Mouse (Mus musculus) limb, embryonic 12.5 days (tissue): ENCODE results near the gene Sys1. TPM values are rescaled to one million over a fixed set of nuclear protein-coding genes. Genes with fewer than 3 reads are reported as not detected.

Source experiments
- ATAC-seq: fragments of 200-750 bp; cut with Nextera tagmentation; 2 replicates; pipeline ENCODE4 v1.8.0; 2017; ENCODE audit warnings: low read depth, moderate TSS enrichment; ENCODE audit not compliant: insufficient number of reproducible peaks, insufficient read depth, low FRiP score, low TSS enrichment
- H3K27ac ChIP-seq: fragments of 300-500 bp; sonication (generic); 2 replicates; pipeline ENCODE4 v1.5.1; 2016; ENCODE audit warnings: mild to moderate bottlenecking, moderate library complexity
- H3K27me3 ChIP-seq: fragments of 300-500 bp; sonication (generic); 2 replicates; pipeline ENCODE4 v1.6.1; 2016; ENCODE audit warnings: mild to moderate bottlenecking, moderate library complexity
- H3K36me3 ChIP-seq: fragments of 300-500 bp; sonication (generic); 2 replicates; pipeline ENCODE4 v1.6.1; 2016; ENCODE audit warnings: mild to moderate bottlenecking, moderate library complexity
- H3K4me1 ChIP-seq: fragments of 300-500 bp; sonication (generic); replicated peaks from 2 replicates; pipeline ENCODE4 v1.6.1; 2016
- H3K4me2 ChIP-seq: fragments of 300-500 bp; sonication (generic); 2 replicates; pipeline ENCODE4 v1.6.1; 2016; ENCODE audit warnings: mild to moderate bottlenecking, moderate library complexity
- H3K4me3 ChIP-seq: fragments of 300-500 bp; sonication (generic); replicated peaks from 2 replicates; pipeline ENCODE4 v1.5.1; 2016; ENCODE audit warnings: mild to moderate bottlenecking
- H3K9ac ChIP-seq: fragments of 300-500 bp; sonication (generic); replicated peaks from 2 replicates; pipeline ENCODE4 v1.6.1; 2016; ENCODE audit warnings: mild to moderate bottlenecking, moderate library complexity
- H3K9me3 ChIP-seq: fragments of 300-500 bp; sonication (generic); 2 replicates; pipeline ENCODE4 v1.6.1; 2016; ENCODE audit warnings: mild to moderate bottlenecking, moderate library complexity
- WGBS: fragments of 180-500 bp; shearing (Covaris S2); methylation state at CpG from one replicate; pipeline ENCODE4 v1.1.7; 2016; 5-methylcytosine and 5-hydroxymethylcytosine counted together
- polyA plus RNA-seq: library from polyadenylated mRNA; unstranded; fragments of >200 nt; fragmentation: Nextera tagmentation; extraction: Ambion mirVana; gene quantifications from 2 replicates; pipeline ENCODE4 v1.2.1, GENCODE M21; 2016

Gene Sys1
- polyA plus RNA-seq, 1 experiment from 2014 or later, result 59.2 TPM

DNA sequence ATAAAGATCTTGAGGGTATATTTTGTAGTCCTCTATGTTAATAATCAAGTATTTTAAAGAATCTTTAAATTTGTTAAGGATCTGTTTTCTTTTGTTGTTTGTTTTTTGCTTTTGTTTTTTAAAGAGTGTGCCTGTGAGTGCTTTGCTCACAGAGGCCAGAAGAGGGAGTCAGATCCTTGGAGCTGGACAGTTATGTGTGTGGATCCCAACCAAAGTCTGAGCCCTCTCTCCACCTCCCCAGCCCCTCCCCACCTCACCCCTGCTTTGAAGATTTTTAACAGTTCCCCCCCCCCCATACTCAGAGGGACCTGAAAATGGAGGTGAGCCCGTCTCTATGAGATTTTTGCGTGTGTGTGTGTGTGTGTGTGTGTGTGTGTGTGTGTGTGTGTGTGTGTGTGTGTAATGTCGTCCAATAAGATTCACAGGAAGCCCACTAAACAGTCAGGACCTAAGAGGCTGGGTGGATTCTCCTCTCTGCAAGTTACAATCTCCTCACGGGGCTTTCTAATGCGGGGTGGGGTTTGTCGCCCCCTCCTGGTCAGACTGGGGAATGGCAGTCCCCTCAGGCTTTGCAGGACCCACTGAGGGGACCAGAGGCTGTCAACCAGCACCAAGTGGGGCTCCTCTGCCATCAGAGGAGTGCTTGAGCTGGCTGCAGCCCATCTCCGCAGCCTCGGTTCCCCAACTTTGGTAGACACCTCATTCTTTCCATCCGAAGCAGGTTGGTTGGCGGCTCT, 60.9 kb downstream of the Sys1 start:
- Histone ChIP-seq H3K4me2 (no peak overlapping the region), H3K36me3 (no peaks in the 10 kb centered on the region), H3K9ac (no peak overlapping the region), H3K27ac (peak overlapping the region; percentile 84), H3K4me1 (peaks cover 29% of the 10 kb centered on the region), H3K4me3 (no peak overlapping the region), H3K9me3 (0 out of 2 replicates have a peak, but pooled peaks cover under 1% of the 10 kb centered on the region), H3K27me3 (peaks cover 3% of the 10 kb centered on the region; the same call in 1 of the 2 replicates)
- ATAC-seq, result no peak
- WGBS, result 35% methylated on average over 9 of the region's 10 CpGs

DNA sequence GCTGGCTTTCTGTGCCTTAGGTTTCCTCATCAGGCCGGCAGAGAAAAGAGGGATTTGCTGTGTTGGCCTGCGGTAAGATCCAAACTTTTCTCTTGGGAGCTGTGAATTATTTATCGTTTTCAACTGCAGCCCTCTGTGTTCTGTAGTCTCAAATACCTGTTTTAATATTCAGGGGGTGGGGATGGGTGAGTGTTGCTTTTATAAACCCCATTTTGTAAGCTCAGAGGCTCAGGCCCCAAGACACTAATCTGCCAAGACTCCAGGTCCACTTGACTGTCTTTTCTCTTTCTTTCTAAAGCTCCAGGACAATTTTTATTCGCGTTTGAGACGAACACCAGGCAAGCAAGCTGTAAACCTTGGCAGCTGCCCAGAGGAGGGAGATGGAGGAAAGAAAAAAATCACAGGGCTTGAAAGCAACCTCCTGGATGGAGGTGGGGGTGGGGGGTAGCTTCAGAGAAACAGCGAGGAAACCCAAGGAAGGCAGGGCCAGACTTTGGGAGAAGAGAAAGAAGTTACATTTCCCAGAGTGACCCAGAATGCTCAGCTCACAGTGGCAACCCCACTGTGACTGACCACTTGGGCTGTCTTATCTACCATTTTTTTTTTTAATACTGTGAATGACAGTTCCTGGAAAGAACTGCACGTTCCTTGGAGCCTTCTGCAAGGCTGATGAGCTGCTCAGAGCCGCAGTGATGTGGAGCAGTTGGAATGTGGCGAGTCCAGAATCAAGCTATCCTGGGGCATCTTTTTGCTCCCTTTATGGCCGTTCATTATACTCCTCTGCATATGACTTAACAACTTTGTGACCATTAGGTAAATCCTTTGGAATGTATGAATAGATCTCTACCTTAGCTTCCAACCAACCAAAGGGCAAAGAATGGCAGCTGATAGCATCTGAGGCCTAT, 61.8 kb downstream of the Sys1 start:
- peaks cover 3% of the 10 kb centered on the region; the same call in 1 of the 2 replicates for H3K27me3 ChIP-seq

DNA sequence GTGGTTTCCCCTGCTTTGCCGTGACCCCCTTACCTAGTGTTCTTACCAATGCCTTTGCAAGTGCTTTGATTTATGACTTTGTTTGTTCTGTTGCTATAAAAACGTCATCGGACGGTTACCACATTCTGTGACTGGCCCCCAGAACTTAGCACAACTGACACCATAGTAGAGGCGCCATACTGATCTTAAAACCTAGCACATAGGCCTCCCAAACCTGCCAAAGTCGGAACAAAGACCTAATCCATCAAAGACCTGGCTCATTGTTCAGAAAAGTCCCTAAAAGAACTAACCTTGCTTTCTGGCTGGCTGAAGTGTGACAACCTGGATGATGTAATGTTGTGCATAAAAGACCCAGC, 62.4 kb downstream of the Sys1 start:
- no peak overlapping the region for H3K4me2 ChIP-seq
- peaks cover 29% of the 10 kb centered on the region for H3K4me1 ChIP-seq
- no peak overlapping the region for H3K4me3 ChIP-seq
- H3K27me3 ChIP-seq, result peaks cover 3% of the 10 kb centered on the region; the same call in 1 of the 2 replicates
- peaks cover 6% of the 10 kb centered on the region; the same call in 1 of the 2 replicates for H3K9me3 ChIP-seq
- H3K27ac ChIP-seq, result peak overlapping the region; percentile 84
- ATAC-seq, result no peak
- 34% methylated on average over 6 of the region's 6 CpGs for WGBS
- H3K9ac ChIP-seq, result no peak overlapping the region
- H3K36me3 ChIP-seq, result no peaks in the 10 kb centered on the region

More for the DNA sequence above, 61.8 kb downstream of the Sys1 start:
- H3K4me1 ChIP-seq, result peaks cover 29% of the 10 kb centered on the region
- H3K4me2 ChIP-seq, result no peak overlapping the region
- H3K9ac ChIP-seq, result no peak overlapping the region
- peak overlapping the region; percentile 84 for H3K27ac ChIP-seq
- peak; percentile 38; the same call in 1 of the 2 replicates for ATAC-seq
- WGBS, result 37% methylated on average over 11 of the region's 11 CpGs
- peaks cover 6% of the 10 kb centered on the region; the same call in 1 of the 2 replicates for H3K9me3 ChIP-seq
- H3K36me3 ChIP-seq, result no peaks in the 10 kb centered on the region
- no peak overlapping the region for H3K4me3 ChIP-seq

DNA sequence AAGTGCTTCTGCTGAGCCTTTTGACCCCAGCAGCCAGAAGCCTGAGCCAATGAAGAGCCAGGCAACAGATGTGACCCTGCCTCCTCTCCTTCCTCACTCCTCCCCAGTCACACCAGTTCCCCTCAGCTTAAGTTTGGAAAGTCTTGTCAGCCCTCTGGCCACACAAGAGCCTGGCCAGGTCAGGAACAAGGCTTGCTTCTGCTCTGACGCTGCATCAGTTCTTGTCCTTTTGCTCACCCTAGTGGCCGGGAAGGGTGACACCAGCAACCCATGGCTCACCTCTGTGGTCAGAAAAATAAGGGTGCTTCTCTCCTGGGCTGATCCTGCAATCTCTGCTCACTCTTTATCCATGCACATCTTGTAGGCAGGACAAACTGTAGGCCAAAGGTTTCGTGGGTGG, 64.0 kb downstream of the Sys1 start:
- no peak for ATAC-seq
- WGBS, result 14% methylated on average over 3 of the region's 3 CpGs
- Histone ChIP-seq H3K27ac (no peak overlapping the region), H3K27me3 (peaks cover 3% of the 10 kb centered on the region; the same call in 1 of the 2 replicates), H3K4me2 (no peak overlapping the region), H3K36me3 (no peaks in the 10 kb centered on the region), H3K4me3 (no peak overlapping the region), H3K4me1 (peaks cover 29% of the 10 kb centered on the region), H3K9ac (no peak overlapping the region), H3K9me3 (peaks cover 6% of the 10 kb centered on the region; the same call in 1 of the 2 replicates)

DNA sequence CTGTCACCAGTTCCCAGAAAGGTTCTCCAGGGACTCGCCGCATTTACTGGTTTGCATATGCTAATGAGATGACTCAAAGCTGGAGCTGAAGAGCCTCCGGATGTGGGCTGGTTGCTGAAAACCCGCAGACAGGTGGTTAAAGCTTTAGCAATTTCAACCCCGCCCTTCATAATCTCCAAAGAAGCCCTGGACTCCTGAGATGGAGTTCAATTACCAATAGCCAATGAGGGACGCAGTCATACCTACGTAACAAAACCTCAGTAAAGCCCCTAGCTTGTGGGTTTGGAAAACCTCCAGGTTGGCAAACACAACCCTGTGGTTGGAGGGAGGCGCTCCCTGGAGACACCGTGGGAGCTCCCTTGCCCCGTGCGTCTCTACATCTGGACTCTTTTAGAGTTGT, 65.1 kb downstream of the Sys1 start:
- no peak overlapping the region for H3K9ac ChIP-seq
- peaks cover 13% of the 10 kb centered on the region for H3K9me3 ChIP-seq
- H3K4me3 ChIP-seq, result no peak overlapping the region
- ATAC-seq, result no peak
- H3K27ac ChIP-seq, result no peak overlapping the region
- H3K36me3 ChIP-seq, result no peaks in the 10 kb centered on the region
- peaks cover 3% of the 10 kb centered on the region; the same call in 1 of the 2 replicates for H3K27me3 ChIP-seq
- 16% methylated on average over 11 of the region's 11 CpGs for WGBS
- H3K4me2 ChIP-seq, result peak overlapping the region; percentile 19
- peaks cover 29% of the 10 kb centered on the region for H3K4me1 ChIP-seq

DNA sequence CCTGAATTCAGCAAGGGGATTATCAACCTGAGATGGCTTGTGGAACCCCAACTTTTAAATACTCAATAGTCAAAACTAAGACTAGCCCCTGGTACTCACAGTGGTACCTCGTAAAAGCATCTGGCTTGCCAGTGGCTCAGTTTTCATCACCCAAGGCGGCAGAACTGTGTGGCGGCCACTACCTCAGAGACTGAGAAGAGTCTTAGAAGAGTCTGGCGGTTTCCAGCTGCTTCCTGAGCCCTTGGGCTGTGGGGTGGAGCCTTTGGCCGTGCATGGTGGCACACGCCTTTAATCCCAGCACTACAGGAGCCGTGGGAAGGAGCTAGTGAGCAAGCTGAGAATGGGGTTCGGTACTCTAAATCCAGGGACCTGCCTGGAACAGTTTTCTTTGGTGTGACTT, 65.5 kb downstream of the Sys1 start:
- Histone ChIP-seq H3K4me3 (no peak overlapping the region), H3K36me3 (no peaks in the 10 kb centered on the region), H3K9me3 (peaks cover 15% of the 10 kb centered on the region), H3K9ac (no peak overlapping the region), H3K4me1 (peaks cover 29% of the 10 kb centered on the region), H3K27me3 (peaks cover 3% of the 10 kb centered on the region; the same call in 1 of the 2 replicates), H3K27ac (no peak overlapping the region), H3K4me2 (peak overlapping the region; percentile 19)
- no peak for ATAC-seq
- WGBS, result 23% methylated on average over 8 of the region's 8 CpGs

DNA sequence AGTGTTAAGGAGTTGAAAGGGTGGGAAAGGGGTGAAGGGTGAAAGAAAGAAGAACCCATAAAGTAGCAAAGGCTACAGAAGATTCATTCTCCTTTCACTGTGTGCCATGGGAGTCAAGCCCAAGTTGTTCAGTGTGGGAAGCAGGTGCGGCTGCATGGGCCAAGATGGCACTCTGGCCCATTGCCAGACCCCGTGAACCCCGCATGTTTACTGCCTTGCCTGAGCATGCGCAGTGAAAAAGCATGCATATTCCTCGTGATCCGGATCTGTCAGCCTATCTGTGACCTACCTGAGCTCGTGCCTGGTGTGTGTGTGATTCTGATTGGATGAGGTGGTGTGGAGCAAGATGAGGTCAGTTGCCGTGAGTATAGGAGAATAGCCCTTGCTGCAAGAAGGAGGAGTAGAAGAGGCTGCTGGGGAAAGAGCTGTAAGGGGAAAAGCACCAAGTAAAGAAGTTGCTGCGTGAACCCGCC, 66.6 kb downstream of the Sys1 start:
- ATAC-seq, result no peak
- H3K9me3 ChIP-seq, result peaks cover 15% of the 10 kb centered on the region
- H3K27ac ChIP-seq, result no peak overlapping the region
- no peak overlapping the region for H3K4me2 ChIP-seq
- H3K4me1 ChIP-seq, result peaks cover 26% of the 10 kb centered on the region
- no peak overlapping the region for H3K9ac ChIP-seq
- no peaks in the 10 kb centered on the region for H3K36me3 ChIP-seq
- H3K27me3 ChIP-seq, result peaks cover 3% of the 10 kb centered on the region; the same call in 1 of the 2 replicates
- WGBS, result 84% methylated on average over 10 of the region's 10 CpGs
- no peak overlapping the region for H3K4me3 ChIP-seq

DNA sequence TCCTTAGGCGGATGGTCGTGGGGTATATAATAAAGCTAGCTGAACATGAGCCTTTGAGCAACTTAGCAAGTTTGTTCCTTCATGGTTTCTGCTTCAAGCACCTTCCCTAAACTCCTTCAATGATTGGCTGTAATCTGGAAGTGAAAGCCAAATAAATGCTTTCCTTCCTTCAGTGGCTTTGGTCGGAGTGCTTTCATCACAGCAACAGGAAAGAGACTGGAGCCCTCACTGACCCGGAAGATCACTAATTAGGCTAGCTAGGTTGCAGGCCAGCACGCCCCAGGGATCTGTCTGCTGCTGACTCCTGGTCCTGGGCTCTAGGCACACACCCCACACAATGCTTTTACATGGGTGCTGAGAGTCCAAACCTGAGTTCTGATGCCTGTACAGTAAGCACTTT, 71.8 kb downstream of the Sys1 start:
- Histone ChIP-seq H3K36me3 (no peaks in the 10 kb centered on the region), H3K27me3 (no peaks in the 10 kb centered on the region), H3K4me2 (no peak overlapping the region), H3K4me1 (no peaks in the 10 kb centered on the region), H3K27ac (no peak overlapping the region), H3K9me3 (peaks cover 9% of the 10 kb centered on the region), H3K4me3 (no peak overlapping the region), H3K9ac (no peak overlapping the region)
- 55% methylated on average over 5 of the region's 5 CpGs for WGBS
- no peak for ATAC-seq

Other genes with a start within 250 kb of the Sys1 start
- gene Wfdc15b, start 235.3 kb upstream of the Sys1 start, polyA plus RNA-seq, result not detected in 2 replicates
- gene Svs2, start 218.5 kb upstream of the Sys1 start, polyA plus RNA-seq, result not detected in 2 replicates
- not detected in 2 replicates for gene Svs3b, start 200.3 kb upstream of the Sys1 start, polyA plus RNA-seq
- gene Svs4, start 178.5 kb upstream of the Sys1 start, polyA plus RNA-seq, result not detected in 2 replicates
- not detected in 2 replicates for gene Svs3a, start 167.7 kb upstream of the Sys1 start, polyA plus RNA-seq
- gene Svs6, start 140.2 kb upstream of the Sys1 start, polyA plus RNA-seq, result not detected in 2 replicates
- gene Svs5, start 124.2 kb upstream of the Sys1 start, polyA plus RNA-seq, result not detected in 2 replicates
- 1.2 and 2.5 TPM in 2 replicates for gene Slpi, start 67.9 kb upstream of the Sys1 start, polyA plus RNA-seq
- gene Rbpjl, start 53.8 kb upstream of the Sys1 start, polyA plus RNA-seq, result 0.40 and 0.55 TPM in 2 replicates
- 50.5 and 78.0 TPM in 2 replicates for gene Matn4, start 51.8 kb upstream of the Sys1 start, polyA plus RNA-seq
- gene Sdc4, start 13.1 kb upstream of the Sys1 start, polyA plus RNA-seq, result 34.3 and 36.5 TPM in 2 replicates
- gene Gm20458, start 4.0 kb downstream of the Sys1 start, polyA plus RNA-seq, result 2.3 and 3.4 TPM in 2 replicates
- not detected in 2 replicates for gene Trp53tg5, start 16.8 kb downstream of the Sys1 start, polyA plus RNA-seq
- gene Dbndd2, start 29.1 kb downstream of the Sys1 start, polyA plus RNA-seq, result 1.2 and 1.7 TPM in 2 replicates
- 24.9 and 32.7 TPM in 2 replicates for gene Pigt, start 40.6 kb downstream of the Sys1 start, polyA plus RNA-seq
- gene Wfdc2, start 105.4 kb downstream of the Sys1 start, polyA plus RNA-seq, result 36.2 and 39.6 TPM in 2 replicates
- gene Spint3, start 116.5 kb downstream of the Sys1 start, polyA plus RNA-seq, result not detected in 2 replicates
- 0.28 TPM in 1 of 2 replicates, not detected in the other for gene Wfdc6a, start 128.5 kb downstream of the Sys1 start, polyA plus RNA-seq
- gene Eppin, start 136.6 kb downstream of the Sys1 start, polyA plus RNA-seq, result not detected in 2 replicates
- gene Wfdc6b, start 156.6 kb downstream of the Sys1 start, polyA plus RNA-seq, result not detected in 2 replicates
- not detected in 2 replicates for gene Wfdc8, start 156.7 kb downstream of the Sys1 start, polyA plus RNA-seq
- gene Wfdc16, start 181.8 kb downstream of the Sys1 start, polyA plus RNA-seq, result not detected in 2 replicates
- not detected in 2 replicates for gene Wfdc10, start 199.1 kb downstream of the Sys1 start, polyA plus RNA-seq
- not detected in 2 replicates for gene Wfdc9, start 199.6 kb downstream of the Sys1 start, polyA plus RNA-seq
- not detected in 2 replicates for gene Wfdc11, start 217.1 kb downstream of the Sys1 start, polyA plus RNA-seq
- not detected in 2 replicates for gene Wfdc13, start 228.1 kb downstream of the Sys1 start, polyA plus RNA-seq
- not detected in 2 replicates for gene Spint4, start 241.5 kb downstream of the Sys1 start, polyA plus RNA-seq